Mouse (Mus musculus) urinary bladder, postnatal 14 days (tissue): Measurements from ENCODE around the gene Cecr2.
A peak's percentile ranks its signal among the peaks of the same experiment; 100 is the strongest.
"Not testable (repeated sequence)": the region's sequence is repeated elsewhere in the genome, so short reads cannot be mapped to it uniquely, and the experiment has no call there.

Source experiments
- DNase-seq: peaks from one replicate; pipeline ENCODE4 v3.0.0; 2021; ENCODE audit warnings: low spot score

Gene Cecr2

DNA sequence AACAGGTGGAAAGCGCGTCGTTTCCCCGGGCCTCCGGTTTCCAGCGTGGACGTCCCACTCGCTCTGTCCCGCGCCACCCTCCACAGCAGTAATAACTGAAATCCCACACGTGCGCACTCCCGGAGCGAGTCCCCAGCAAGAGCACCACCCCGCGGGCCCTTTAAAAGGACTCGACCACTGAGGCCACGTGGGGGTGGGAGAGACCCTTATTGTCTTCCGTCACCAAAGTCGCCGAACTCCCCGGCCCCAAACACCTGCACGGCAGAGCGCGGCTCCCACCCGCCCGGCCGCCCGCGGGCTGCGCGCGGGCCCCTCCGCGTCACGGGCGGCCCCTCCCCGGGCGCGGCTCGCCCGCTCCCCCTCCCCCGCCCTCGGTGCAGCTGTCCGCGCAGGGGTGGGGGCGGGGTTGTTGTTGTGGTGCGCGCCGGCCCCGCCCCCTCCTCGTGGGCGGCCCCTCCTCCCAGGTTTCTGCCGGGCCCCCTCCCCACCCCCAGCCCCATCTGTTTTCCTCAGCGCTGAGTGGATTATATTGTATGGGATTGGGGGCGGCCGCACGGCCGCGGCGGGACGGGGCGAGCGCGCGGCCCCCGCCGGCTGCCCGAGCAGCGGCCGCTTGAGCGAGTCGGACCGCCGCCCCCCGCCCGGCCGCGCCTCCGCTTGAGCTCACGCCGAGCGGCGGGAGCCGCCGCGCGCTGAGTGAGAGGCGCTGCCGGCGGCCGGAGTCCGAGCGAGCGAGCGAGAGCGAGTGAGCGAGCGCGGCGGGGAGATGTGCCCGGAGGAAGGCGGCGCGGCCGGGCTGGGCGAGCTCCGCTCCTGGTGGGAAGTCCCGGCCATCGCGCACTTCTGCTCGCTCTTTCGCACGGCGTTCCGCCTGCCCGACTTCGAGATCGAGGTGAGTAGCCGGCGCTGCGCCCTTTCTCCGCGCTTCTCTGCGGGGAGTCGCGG is at the start of gene Cecr2:
Gene Cecr2 (plus strand): TSS at position 554 of the 945 bp plus-strand sequence.
- peak; percentile 63 for DNase-seq

DNA sequence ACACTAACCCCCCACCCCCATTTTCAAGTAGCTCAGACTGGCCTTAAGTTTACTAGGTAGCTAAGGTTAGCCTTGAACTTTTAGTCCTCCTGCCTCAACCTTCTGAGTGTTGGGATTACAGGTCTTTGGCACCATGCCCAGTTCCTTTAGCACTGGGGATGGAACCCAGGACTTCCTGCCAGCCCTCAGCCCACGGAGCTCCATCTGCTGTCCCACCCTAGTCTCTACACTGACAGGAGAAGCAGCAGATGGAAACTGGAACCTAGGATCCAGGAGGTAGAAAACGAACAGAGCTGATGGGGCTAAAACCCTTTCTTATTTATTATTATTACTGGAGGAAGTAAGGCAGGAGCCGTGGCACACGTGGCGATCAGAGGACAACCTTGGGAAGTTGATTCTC is 48.6 kb upstream of the Cecr2 start:
- no peak for DNase-seq

DNA sequence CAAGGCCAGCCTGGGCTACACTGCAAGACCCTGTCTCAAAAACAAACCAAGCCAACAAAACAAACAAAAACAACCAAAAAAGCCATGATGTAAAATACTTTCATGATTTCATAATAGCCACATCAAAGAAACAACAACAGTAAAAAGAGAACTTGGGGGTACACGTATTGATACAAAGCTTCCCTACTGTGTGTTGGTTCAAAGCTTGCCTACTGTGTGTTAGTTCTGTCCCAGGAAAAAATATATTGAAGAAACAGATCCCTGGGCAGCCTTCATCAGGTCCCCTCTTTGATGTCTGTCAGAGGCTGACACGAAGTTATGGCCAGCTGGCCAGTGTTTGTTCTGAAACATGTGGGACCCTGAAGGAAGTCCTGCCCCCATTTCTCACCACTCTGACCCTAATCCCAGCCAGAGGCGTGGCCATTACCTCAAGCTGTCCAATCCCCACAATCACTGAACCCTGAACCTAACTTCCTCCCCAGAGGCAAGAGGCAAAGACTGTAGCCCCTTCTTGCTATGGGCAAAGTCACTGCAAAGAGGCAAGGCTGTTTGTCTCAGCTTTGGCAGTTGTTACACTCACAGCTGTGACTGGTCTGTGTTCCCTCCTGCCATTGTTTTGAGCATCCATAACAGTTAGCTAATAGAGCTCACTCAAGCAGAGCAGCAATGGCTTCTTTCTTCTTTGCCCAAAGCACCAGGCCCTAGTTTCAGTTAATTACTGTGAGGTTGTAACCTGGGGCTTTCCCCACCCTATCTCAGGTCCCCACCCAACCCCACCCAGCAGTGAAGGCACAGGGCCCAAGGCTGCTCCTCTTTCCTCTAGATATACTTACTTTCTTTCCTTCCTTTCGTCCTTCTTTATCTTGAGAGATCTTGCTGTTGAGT is 47.4 kb upstream of the Cecr2 start:
- DNase-seq = no peak

GRCm38 (mm10) chr6:120620193-120620592 is 46.0 kb upstream of the Cecr2 start:
- no peak for DNase-seq

- DNase-seq = peak; percentile 49
These were observed 41.1 kb upstream of the Cecr2 start for GRCm38 (mm10) chr6:120625081-120625480.

DNA sequence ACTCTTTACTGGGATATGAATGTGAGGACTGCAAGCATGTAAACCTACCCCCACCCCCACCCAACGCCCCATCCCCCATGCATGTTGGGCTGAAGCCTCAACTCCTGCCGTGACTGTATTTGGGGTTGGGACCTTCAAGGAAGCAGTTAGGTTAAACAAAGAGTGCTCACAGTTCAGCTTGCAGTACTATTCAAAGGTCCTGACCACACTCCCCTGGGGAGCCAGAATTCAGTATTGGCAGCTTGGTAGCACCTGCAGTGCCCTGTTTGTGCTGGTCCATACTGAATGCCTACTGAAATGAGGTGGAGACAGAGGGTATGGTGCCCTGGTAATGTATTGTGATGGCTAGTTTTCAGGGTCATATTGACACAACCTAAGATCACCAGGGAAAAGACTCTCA is 39.1 kb upstream of the Cecr2 start:
- DNase-seq = no peak

DNA sequence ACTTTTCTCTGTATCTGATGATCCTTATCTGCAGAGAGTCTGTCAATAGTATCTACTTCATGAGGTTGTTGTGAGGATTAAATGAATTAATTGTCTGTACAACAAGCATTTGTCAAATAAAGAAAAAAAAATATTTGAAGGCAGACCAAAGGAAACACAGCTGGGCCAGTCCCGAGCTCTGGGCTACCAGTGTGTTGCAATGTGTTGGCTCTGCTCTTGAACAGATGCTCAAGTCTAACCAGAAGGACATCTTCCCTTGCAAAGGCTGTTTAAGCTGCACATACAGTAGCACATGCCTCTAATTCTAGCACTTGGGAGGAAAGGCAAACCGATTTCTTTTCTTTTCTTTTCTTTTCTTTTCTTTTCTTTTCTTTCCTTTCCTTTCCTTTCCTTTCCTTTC is 37.2 kb upstream of the Cecr2 start:
- no peak for DNase-seq

DNA sequence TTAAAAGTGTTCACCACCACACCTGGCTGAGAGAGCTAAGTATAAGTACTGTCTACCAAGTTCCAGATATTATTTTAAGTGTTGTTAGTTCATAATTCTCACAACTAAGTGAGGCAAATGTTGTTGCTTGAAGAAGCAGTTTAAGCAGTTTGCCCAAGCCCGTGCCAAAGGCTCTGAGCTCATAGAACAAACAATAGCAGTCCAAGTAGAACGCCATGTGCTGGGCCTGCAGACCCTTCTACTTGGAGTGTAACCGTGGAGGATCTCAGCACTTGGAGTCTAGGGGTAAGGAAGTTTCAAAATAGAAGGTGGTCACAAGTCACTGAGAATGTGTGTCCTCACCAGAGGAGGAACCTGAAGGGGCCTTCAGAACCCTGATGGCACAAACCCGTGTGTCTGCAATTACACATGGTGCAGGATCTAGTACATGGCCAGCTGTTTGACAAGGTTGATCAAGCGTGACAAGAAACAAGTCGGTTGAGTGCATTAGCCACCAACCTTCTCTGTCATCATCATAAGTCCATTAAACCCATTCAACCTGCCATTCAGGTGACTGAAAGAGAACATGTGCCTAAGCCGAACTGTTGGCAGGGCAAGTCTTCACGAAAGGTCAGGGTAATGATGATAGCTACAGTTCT is 30.7 kb upstream of the Cecr2 start:
- no peak for DNase-seq

DNA sequence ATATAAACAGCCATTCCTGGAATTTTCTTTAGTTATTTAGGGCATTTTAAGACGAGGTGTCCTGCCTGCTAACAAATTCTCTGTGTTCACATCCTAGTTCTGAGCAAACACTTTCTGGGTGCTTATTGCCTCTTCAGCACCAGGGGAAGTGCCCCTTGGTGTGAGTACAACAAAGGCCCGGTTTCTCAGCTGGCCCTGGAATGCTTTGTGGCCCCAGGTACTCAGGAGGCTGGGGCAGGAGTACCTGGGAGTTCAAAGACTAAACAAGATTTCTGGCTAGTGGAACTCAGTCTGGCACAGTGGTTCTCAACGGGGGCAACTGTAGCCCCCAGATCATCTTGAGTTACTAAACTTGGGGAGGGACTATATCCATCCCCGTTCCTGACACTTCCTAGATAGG is 26.6 kb upstream of the Cecr2 start:
- no peak for DNase-seq

DNA sequence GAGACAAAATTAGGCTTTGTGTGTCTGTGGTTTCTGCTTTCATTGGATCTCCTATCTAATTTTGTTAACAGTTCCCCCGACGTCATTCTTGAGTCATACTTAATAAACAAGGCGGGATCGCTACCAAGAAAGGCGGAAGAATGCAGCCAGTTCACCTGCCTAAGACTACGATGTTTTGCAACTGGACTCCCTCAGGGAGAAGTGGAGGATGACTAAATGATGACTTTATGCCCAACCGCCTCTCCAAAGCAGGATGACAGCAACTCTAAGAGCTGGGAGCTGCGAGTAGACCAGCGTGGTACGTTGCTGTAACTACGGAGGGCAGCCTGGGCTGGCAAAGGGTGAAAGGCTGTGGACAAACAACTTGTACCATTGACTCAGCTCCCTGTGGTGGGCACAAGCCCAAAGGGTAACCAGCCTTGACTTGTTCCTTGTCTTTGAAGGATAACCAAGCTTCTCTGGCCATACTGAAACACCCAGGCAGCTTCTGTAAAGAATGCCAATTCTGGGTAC is 24.2 kb upstream of the Cecr2 start:
- peak; percentile 7 for DNase-seq

GRCm38 (mm10) chr6:120643776-120644175 is 22.4 kb upstream of the Cecr2 start:
- DNase-seq = no peak

DNA sequence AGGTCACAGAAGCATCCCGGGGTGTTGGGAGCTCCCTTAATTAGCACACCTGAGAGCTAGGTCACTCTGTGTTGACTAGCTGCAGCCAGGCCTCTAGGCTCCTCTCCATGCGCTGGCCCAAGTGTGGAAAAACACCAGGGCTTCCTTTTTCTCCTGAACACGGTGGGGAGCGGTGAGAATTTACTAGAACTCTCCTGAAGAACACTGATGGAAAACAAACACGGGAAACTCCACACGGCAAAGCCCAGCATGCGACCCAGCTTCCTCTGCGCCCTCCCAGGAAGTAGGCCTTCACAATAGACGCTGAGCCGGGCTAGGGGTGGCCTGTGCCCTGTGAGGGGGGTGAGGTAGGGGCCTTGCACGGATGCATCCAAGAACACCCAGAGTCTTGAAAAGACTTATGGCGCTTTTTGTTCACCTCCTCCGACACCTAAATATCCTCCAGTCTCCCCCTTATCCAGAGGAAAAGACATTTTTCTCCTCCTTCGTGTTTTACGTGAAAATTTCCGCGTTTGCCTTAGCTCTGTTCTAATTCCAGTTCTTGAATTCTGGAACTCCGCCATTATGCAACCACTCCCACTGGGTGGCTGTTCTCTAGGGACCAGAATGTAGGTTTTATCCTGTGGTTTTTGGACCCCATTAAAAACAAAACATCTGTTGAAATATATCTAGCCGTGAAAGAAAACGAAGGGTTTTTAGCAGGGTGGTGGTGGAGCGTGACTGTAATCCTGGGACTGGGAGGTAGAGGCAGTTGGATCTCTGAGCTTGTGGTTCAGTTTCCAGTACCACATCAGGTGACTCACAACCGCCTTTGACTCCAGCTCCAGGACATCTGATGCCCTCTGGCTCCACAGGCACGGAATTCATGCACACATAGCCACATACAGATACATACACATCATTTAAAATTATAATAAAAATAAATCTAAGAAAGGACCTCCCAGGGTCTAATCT is 21.5 kb upstream of the Cecr2 start:
- no peak for DNase-seq

DNA sequence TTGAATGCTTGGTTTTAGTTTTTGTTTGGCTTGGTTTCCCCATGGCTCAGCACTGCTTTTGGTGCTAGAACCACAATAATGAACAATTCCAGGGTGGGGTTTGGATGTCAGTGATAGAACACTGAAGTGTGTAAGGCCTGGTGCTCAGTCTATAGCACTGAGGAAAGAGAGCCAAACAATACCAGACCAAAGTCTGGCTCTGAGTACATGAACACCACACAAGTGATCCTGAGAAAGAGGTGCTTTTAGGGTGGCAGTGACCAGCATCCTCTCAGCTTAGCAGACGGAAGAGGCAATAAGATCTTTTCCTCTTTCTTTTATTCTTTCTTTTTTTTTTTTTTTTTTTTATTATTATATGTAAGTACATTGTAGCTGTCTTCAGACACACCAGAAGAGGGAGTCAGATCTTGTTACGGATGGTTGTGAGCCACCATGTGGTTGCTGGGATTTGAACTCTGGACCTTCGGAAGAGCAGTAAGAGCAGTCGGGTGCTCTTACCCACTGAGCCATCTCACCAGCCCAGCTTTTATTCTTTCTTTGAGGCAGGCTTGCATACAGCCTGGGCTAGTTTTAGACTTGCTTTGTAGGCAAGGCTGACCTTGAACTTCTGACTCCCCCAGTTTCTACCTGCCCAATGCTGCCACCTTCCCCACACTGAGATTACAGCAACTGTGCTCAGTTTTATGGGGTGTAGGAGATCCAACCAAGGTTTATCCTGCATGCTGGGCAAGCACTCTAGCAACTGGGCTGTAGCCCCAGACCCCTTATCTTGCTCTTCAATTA is 18.7 kb upstream of the Cecr2 start:
- DNase-seq = not testable (repeated sequence)

- DNase-seq = no peak
These were observed 18.0 kb upstream of the Cecr2 start for GRCm38 (mm10) chr6:120648205-120648604.

DNA sequence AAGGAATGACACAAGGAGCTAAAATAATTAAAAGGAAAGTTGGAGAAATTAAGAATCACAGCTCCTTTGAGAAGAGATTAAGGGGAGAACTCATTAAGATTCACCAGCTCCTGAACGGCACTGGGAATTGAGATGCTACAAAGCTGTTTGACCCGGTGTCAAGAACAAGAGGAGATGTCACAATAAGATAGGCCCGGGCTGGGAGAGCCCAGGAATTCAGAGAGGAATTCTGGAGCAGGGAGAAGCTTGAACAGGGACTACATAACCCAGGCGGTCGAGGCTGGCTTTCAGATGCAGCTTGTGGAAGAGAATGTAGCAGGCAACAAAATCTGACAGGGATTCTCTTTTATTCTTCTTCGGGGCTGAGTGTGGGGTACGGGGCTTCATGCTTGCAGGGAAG is 13.5 kb upstream of the Cecr2 start:
- DNase-seq = no peak

DNA sequence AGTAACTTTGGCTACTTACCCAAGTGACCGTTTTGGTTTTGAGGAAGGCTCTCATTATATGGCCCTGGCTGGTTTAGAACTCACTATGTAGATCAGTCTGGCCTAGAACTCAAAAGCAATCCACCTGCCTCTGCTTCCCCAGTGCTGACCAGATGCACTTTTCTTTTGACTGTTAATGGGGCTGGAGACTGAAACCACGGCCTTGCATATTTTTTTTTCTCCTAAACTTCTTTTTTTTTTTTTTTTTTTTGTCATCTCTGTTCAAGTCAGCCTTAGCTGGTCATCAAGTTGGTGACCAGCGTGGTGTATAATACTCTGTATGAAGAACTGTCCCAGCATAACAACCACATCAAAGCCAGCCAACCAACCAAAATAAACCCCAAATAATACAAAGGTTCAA is 10.5 kb upstream of the Cecr2 start:
- no peak for DNase-seq

GRCm38 (mm10) chr6:120658848-120659247 is 7.3 kb upstream of the Cecr2 start:
- no peak for DNase-seq

- DNase-seq = peak; percentile 35
These were observed 754 bp upstream of the Cecr2 start for GRCm38 (mm10) chr6:120665415-120665815.

DNA sequence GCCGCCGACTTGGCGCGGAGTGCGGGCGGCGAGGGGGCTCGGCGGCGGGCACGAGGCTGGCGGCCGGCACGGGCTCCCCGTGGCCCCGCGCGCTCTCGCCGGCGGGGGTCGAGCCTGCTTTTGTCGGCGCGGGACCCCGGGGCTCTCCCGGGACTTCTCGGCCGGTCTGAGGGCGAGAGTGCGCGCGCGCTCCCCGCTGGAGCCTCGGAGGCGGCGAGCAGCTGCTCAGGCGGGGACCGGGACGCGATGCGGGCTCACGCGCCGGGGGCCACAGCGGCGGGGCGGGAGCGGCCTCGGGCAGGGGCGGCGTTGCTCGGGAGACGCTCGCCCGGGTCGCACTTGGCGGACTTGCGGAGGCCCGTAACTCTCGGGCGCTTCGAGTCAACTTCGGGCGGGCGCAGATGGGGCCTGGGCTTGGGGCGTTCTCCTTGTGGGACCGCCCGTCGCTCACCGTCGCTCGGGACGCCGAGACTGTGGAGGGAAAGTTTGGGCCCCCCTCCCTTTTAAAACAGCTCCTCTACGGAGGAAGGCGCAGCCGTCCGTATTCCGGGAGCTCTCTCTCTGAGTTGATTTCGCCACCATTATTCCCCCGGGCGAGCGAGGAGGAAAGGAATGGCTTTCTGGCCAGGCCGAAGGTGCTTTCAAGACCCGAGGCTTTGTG is 722 bp downstream of the Cecr2 start:
- DNase-seq = peak; percentile 30

DNA sequence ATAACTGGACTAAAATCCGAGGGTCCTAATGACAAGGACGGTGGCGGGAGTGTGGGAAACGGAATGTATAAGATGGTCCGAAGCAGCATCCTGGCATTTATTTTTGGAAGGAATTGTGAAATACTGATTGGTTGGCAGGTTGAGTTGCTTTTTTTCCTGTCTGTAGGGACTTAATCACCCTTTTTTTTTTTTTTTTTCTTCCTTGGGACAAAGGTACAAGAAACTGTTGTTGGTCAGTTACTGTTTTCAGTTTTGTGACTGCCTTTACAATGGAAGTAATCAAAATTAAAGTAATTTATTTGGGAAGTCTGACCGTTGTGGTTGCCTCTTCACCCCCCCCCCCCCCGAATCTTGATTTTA is 1.2 kb downstream of the Cecr2 start:
- no peak for DNase-seq
